Mouse (Mus musculus): ENCODE measurements at regions not wholly inside any gene's neighbourhood (a gene's known extent, or its start where the extent isn't known, plus 50 kb on each side); places are given as distances from the start of the nearest gene placed in this dataset.

DNA sequence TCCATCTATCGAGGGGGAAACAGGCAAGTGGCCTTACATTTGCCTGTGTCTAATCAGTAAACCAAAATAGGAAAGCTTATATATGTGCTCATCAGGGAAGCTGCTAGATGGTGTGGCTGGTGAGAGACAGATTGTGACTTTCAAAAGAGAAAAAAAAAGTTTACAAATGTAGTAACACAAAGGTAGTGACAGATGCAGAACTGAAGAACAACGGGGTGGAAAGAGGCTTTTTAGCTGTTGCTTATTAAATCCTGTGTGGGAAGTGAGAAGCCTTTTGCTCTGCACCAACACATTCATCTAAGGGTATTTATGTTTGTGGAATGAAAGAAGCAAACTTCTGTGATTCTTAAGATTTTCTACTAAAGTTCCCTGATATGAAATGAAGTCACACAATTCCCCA lies 305.1 kb upstream of the Man1a start:
- TF ChIP-seq CTCF (IDR thresholded peaks at IDR 0.05) (no peak), EP300 (IDR thresholded peaks at IDR 0.05) (no peak)

Measured in lung, postnatal 0 days (tissue).